Mouse (Mus musculus) forebrain, postnatal 0 days (tissue): ENCODE measurements at regions not wholly inside any gene's neighbourhood (a gene's known extent, or its start where the extent isn't known, plus 50 kb on each side); places are given as distances from the start of the nearest gene placed in this dataset.

Source experiments
- ATAC-seq: fragments of 200-750 bp; cut with Nextera tagmentation; 2 replicates; pipeline ENCODE4 v1.8.0; 2017; ENCODE audit warnings: mild to moderate bottlenecking, moderate library complexity
- DNase-seq: peaks from one replicate; pipeline ENCODE4 v3.0.0-alpha.2; 2015
- H3K27ac ChIP-seq: fragments of 300-500 bp; sonication (generic); 2 replicates; pipeline ENCODE4 v1.5.1; 2014; ENCODE audit warnings: low read depth, mild to moderate bottlenecking, antibody characterized with exemption, low read length, moderate library complexity, mixed read lengths
- H3K27me3 ChIP-seq: fragments of 300-500 bp; sonication (generic); 2 replicates; pipeline ENCODE4 v1.6.1; 2014; ENCODE audit warnings: mild to moderate bottlenecking, low read length, mixed read lengths; ENCODE audit not compliant: insufficient read depth
- H3K36me3 ChIP-seq: fragments of 300-500 bp; sonication (generic); 2 replicates; pipeline ENCODE4 v1.6.1; 2014; ENCODE audit warnings: mild to moderate bottlenecking, moderate library complexity; ENCODE audit not compliant: insufficient read depth
- H3K4me1 ChIP-seq: fragments of 300-500 bp; sonication (generic); 2 replicates; pipeline ENCODE4 v1.6.1; 2014; ENCODE audit warnings: antibody characterized with exemption; ENCODE audit not compliant: insufficient read depth
- H3K4me2 ChIP-seq: fragments of 300-500 bp; sonication (generic); 2 replicates; pipeline ENCODE4 v1.6.1; 2014; ENCODE audit warnings: low read depth, mild to moderate bottlenecking, moderate library complexity
- H3K4me3 ChIP-seq: fragments of 300-500 bp; sonication (generic); 2 replicates; pipeline ENCODE4 v1.5.1; 2014; ENCODE audit warnings: low read depth, low read length, mixed read lengths
- H3K9ac ChIP-seq: fragments of 300-500 bp; sonication (generic); 2 replicates; pipeline ENCODE4 v1.6.1; 2014; ENCODE audit warnings: mild to moderate bottlenecking
- H3K9me3 ChIP-seq: fragments of 300-500 bp; sonication (generic); 2 replicates; pipeline ENCODE4 v1.6.1; 2016; ENCODE audit warnings: low read length
- CTCF ChIP-seq: sonication (generic); IDR thresholded peaks from 2 replicates; pipeline ENCODE4 v1.5.1; 2016; ENCODE audit warnings: antibody characterized with exemption, control low read depth, low read depth
- WGBS: fragments of 180-500 bp; shearing (Covaris S2); extraction: QIAGEN DNeasy Blood & Tissue Kit; methylation state at CpG from one replicate; pipeline ENCODE4 v1.1.7; 2014; 5-methylcytosine and 5-hydroxymethylcytosine counted together

DNA sequence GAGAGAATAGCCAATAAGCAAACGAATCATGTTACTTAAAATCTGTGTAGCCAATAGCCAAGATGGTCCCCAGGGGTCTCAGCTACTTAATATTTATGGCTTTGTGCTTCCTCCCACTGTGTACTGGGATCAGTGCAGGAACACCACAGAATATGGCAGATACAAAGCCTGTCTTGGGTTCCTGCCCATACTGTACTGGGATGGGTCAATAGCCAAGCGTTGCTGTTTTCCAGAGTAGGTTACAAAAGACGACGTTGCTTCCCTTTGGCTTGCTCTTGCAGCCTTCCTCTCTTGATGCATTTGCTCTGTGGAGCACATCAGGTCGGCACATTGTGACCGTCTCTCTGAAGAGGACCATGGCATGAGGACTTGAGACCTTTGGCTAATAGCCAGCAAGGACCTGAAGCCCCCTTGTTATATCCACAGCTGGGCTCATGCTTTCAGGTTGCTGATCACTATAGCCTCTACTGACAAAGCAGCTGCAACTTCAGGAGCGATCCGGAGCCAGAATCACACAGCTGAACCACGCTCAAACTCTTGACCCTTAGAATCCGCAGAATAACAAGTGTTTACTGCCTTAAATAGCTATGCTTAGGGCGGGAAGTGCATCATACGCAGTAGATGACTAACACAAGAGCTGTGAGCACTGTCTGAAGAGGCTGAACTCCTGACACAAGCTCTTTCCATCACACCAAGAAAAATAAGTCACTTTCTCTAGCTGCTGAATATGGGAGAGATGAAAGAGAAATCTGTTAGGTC lies 250.2 kb upstream of the Daam1 start:
- Histone ChIP-seq H3K27ac (no peak overlapping the region), H3K4me1 (no peaks in the 10 kb centered on the region), H3K4me2 (no peak overlapping the region), H3K9ac (no peak overlapping the region), H3K36me3 (no peaks in the 10 kb centered on the region), H3K9me3 (no peaks in the 10 kb centered on the region), H3K27me3 (no peaks in the 10 kb centered on the region), H3K4me3 (no peak overlapping the region)
- DNase-seq (no peak), ATAC-seq (no peak)
- WGBS, result 67% methylated on average over 12 of the region's 12 CpGs
- no peak for TF ChIP-seq CTCF

DNA sequence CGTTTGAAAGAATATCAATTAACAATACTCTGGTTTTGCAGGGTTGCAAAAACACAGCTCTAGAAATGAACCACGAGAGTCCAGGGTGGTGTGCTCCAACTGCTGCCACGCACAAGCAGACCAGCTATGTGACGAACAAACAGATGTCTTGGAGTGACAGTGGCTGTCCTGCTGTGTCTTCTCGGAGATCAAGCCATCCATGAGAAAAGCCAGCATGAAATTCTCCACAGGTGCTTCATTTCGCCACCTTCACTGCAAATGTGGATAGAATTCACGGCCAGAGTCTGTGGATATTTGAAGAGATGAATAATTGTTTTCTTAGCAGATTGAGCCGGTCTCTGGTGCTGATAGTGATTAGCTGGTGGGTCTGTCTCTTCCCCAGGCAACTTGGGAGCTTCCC lies 246.3 kb upstream of the Daam1 start:
- H3K36me3 ChIP-seq, result no peaks in the 10 kb centered on the region
- DNase-seq (no peak), ATAC-seq (no peak)
- no peak overlapping the region for H3K4me3 ChIP-seq
- no peaks in the 10 kb centered on the region for H3K4me1 ChIP-seq
- no peak overlapping the region for H3K27ac ChIP-seq
- H3K4me2 ChIP-seq, result no peak overlapping the region
- WGBS, result 71% methylated on average over 8 of the region's 8 CpGs
- no peak for TF ChIP-seq CTCF
- no peaks in the 10 kb centered on the region for H3K27me3 ChIP-seq
- no peak overlapping the region for H3K9ac ChIP-seq
- no peaks in the 10 kb centered on the region for H3K9me3 ChIP-seq

DNA sequence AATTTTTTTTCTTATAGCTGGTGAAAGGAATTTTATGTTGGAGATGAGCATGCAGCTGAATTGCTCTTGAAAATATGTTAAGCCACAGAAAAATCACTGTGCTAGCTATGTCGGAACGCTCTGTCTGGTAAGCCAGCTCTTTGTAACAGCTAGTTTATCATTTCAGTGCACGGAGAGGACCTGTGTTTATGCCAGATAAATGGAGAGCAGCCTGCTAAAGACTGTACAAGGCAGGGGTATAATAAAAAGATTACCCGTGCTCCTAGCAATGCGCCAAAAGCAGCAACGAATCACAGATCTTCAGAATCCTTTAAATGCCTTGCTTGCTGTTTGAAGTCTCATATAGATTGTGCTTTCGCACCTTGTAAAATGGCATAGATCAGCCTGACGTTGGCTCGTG lies 232.2 kb upstream of the Daam1 start:
- TF ChIP-seq CTCF, result no peak
- Histone ChIP-seq H3K4me1 (no peaks in the 10 kb centered on the region), H3K9me3 (no peaks in the 10 kb centered on the region), H3K9ac (no peak overlapping the region), H3K27ac (no peak overlapping the region), H3K36me3 (no peaks in the 10 kb centered on the region), H3K4me3 (no peak overlapping the region), H3K4me2 (no peak overlapping the region), H3K27me3 (no peaks in the 10 kb centered on the region)
- WGBS, result 61% methylated on average over 9 of the region's 9 CpGs
- DNase-seq (no peak), ATAC-seq (peak; percentile 14; the same call in 1 of the 2 replicates)

DNA sequence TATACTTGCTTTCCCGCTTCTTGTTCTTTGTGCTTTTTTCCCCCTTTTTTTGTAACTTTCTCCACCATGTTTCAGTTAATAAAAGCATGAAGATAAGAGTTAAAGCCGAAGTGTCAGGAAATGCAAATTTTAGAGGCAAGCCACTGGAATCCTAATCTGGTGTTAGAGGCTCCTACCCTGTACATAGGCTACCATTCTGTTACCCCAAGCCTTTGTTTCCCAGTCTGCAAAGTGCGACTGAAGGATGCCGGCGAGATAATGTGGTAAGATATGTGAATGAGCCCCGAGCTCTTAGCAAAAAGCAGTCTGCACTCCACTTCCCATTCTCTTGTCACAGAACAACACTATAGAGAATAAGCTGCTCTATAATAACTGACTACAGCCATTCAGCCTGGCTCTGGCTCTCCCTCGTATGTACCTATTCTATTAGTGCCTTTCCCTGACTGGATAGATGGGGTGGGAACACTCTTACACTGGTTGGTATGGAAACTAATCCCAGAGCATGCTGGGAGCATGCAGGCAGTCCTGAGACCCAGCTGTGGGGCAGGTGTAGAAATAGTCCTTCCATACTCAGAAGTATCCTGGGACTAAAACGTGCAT lies 229.7 kb upstream of the Daam1 start:
- Histone ChIP-seq H3K4me1 (no peaks in the 10 kb centered on the region), H3K27me3 (no peaks in the 10 kb centered on the region), H3K36me3 (no peaks in the 10 kb centered on the region), H3K9ac (no peak overlapping the region), H3K4me3 (no peak overlapping the region), H3K27ac (no peak overlapping the region; the same call in 1 of the 2 replicates), H3K4me2 (no peak overlapping the region), H3K9me3 (no peaks in the 10 kb centered on the region)
- peak; percentile 65 for ATAC-seq
- DNase-seq, result no peak
- no peak for TF ChIP-seq CTCF
- 34% methylated on average over 8 of the region's 8 CpGs for WGBS

DNA sequence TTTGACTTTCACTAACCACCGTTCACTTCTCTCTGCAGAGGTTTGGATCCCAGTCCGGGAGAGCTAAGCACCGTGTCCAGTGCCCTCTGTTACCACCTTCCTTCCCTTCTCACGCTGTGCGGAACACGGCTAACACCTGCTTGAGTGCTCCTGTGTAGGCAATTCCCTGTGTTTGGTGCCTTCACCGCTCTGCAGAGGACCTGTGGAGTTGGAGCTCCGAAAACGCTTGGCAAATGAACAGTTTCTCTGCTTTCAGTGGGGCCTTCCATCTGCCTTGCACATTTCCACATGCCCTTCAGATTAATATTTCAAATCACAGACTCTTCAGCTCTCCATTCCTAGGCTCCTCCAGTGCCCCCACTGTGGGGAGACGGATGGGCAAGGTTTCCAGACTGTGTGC lies 227.7 kb upstream of the Daam1 start:
- no peaks in the 10 kb centered on the region for H3K9me3 ChIP-seq
- DNase-seq (no peak), ATAC-seq (no peak)
- peaks cover 3% of the 10 kb centered on the region; the same call in 1 of the 2 replicates for H3K4me1 ChIP-seq
- H3K4me2 ChIP-seq, result no peak overlapping the region
- H3K4me3 ChIP-seq, result no peak overlapping the region
- H3K27ac ChIP-seq, result no peak overlapping the region
- TF ChIP-seq CTCF, result no peak
- no peaks in the 10 kb centered on the region for H3K27me3 ChIP-seq
- 88% methylated on average over 10 of the region's 10 CpGs for WGBS
- H3K36me3 ChIP-seq, result no peaks in the 10 kb centered on the region
- H3K9ac ChIP-seq, result no peak overlapping the region

DNA sequence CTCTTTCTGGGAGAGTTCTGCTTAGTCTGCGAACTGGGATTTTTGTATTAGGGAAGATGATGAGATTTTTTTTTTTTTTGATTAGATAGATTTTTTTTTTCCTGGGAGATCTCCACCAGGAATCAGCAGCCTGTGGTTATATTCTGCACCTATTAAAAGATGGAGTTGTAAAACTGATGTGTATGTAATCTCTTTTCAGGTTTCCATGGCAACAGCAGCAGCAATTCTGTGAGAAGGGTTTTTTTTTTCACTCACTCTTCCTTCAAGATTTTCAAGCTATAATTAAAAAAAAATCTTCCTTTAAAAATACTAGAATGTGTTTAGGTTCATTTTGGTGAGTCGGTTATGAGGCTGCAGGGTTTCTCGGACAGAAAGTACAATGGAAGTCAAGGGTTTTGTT lies 224.5 kb upstream of the Daam1 start:
- 31% methylated on average over 3 of the region's 3 CpGs for WGBS
- Histone ChIP-seq H3K27ac (peak overlapping the region; percentile 76), H3K27me3 (no peaks in the 10 kb centered on the region), H3K4me3 (no peak overlapping the region), H3K4me1 (peaks cover 3% of the 10 kb centered on the region; the same call in 1 of the 2 replicates), H3K9ac (no peak overlapping the region), H3K9me3 (no peaks in the 10 kb centered on the region), H3K4me2 (no peak overlapping the region), H3K36me3 (no peaks in the 10 kb centered on the region)
- peak; percentile 62; the same call in 1 of the 2 replicates for ATAC-seq
- TF ChIP-seq CTCF, result no peak
- peak; percentile 69 for DNase-seq

DNA sequence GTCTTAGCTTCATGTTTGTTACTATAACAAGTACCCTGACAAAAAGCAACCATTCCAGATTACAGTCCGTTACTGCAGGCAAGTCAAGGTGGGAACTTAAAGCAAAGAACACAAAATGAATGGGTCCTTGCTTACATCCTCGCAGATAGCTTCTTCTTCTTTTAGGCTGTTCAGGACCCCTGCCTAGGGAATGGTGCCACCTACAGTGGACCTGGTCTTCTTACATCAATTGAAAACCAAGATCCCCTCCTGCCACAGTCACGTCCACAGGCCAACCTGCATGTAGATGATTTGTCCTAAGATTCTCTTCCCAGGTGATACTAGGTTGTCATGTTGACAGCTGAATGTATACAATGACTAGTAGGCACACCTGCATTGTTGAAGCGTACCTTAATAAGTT lies 222.9 kb upstream of the Daam1 start:
- Histone ChIP-seq H3K36me3 (no peaks in the 10 kb centered on the region), H3K4me3 (no peak overlapping the region), H3K27ac (no peak overlapping the region), H3K9me3 (no peaks in the 10 kb centered on the region), H3K27me3 (no peaks in the 10 kb centered on the region), H3K9ac (no peak overlapping the region), H3K4me2 (no peak overlapping the region), H3K4me1 (peaks cover 3% of the 10 kb centered on the region; the same call in 1 of the 2 replicates)
- ATAC-seq (no peak), DNase-seq (no peak)
- no peak for TF ChIP-seq CTCF
- 97% methylated on average over 4 of the region's 4 CpGs for WGBS
